Mouse (Mus musculus): ENCODE results near the gene Nfxl1.

Nfxl1 gene

GRCm38 (mm10) chr5:72501763-72502162, 57.7 kb downstream of the Nfxl1 start:
- in situ Hi-C loops (cut with MboI, MseI), result no loop called here

GRCm38 (mm10) chr5:72498271-72498670, 61.2 kb downstream of the Nfxl1 start:
- in situ Hi-C loops (cut with MboI, MseI), result no loop called here

GRCm38 (mm10) chr5:72496756-72497155, 62.7 kb downstream of the Nfxl1 start:
- in situ Hi-C loops (cut with MboI, MseI), result no loop called here

- in situ Hi-C loops (cut with MboI, MseI), result no loop called here
Measured at GRCm38 (mm10) chr5:72493906-72494305, 65.6 kb downstream of the Nfxl1 start.

- in situ Hi-C loops (cut with MboI, MseI), result no loop called here
Measured at GRCm38 (mm10) chr5:72491232-72491631, 68.3 kb downstream of the Nfxl1 start.

- in situ Hi-C loops (cut with MboI, MseI), result loop anchor here (10.0 kb wide), 1 partner anchor 1576 kb away; no protein-coding TSS in a partner anchor
Measured at GRCm38 (mm10) chr5:72480456-72480855, 79.0 kb downstream of the Nfxl1 start.

- in situ Hi-C loops (cut with MboI, MseI), result no loop called here
Measured at GRCm38 (mm10) chr5:72472317-72473009, 87.0 kb downstream of the Nfxl1 start.

- in situ Hi-C loops (cut with MboI, MseI), result no loop called here
Measured at GRCm38 (mm10) chr5:72471746-72472145, 87.7 kb downstream of the Nfxl1 start.

- in situ Hi-C loops (cut with MboI, MseI), result no loop called here
Measured at GRCm38 (mm10) chr5:72464932-72465331, 94.6 kb downstream of the Nfxl1 start.

Measured in T-helper 1 cell (primary cell).